In genomic region chr13:112119611-112120041, GRCm38 (mm10) we compare ENCODE assay signal across 10 mouse cellular contexts.
DNase-seq lines count a peak whose midpoint lies in the region; ATAC-seq and TF ChIP-seq lines count a peak whose summit lies in the region.
"Had no signal": no experiment of that assay in that cellular context is flagged by ENCODE, and none has a peak within 500 bp of the region (broad histone marks: within the 10 kb centered on the region; RNA-seq: fewer than 3 reads in every experiment).

No protein-coding gene starts in this region.

- H3K27ac ChIP-seq in forebrain, embryonic 13.5 days = no peak overlapping the region; the same call in 1 of the 2 replicates
- H3K27ac ChIP-seq in forebrain, embryonic 10.5 days = no peak overlapping the region
- H3K27ac ChIP-seq in midbrain, embryonic 14.5 days (replicated peaks; ENCODE audit: low read depth, low read length) = no peak overlapping the region
- no peak overlapping the region for H3K27ac ChIP-seq in midbrain, embryonic 11.5 days (ENCODE audit: low read depth, low read length)
- H3K27ac ChIP-seq in hindbrain, postnatal 0 days = no peak overlapping the region; the same call in 1 of the 2 replicates
- no peak overlapping the region for H3K27ac ChIP-seq in limb, embryonic 14.5 days (replicated peaks; ENCODE audit: low read depth, low read length)
- H3K27ac ChIP-seq: embryonic facial prominence, embryonic 12.5 days; midbrain, embryonic 12.5 days had no signal

- no peak overlapping the region for H3K9ac ChIP-seq in forebrain, embryonic 13.5 days
- H3K9ac ChIP-seq in midbrain, embryonic 14.5 days (replicated peaks; ENCODE audit: low read length) = no peak overlapping the region
- no peak overlapping the region for H3K9ac ChIP-seq in midbrain, embryonic 11.5 days (ENCODE audit: low read length)
- no peak overlapping the region for H3K9ac ChIP-seq in hindbrain, postnatal 0 days (replicated peaks; ENCODE audit: low read length)
- H3K9ac ChIP-seq in limb, embryonic 14.5 days (ENCODE audit: low read depth, low read length, severe bottlenecking) = no peak overlapping the region
- H3K9ac ChIP-seq: embryonic facial prominence, embryonic 12.5 days; midbrain, embryonic 12.5 days had no signal

- H3K27me3 ChIP-seq in forebrain, embryonic 13.5 days = peaks cover 2% of the 10 kb centered on the region; the same call in 1 of the 2 replicates
- H3K27me3 ChIP-seq in forebrain, embryonic 10.5 days (ENCODE audit: poor library complexity, severe bottlenecking) = no peaks in the 10 kb centered on the region
- no peaks in the 10 kb centered on the region for H3K27me3 ChIP-seq in midbrain, embryonic 14.5 days (ENCODE audit: control insufficient read depth, insufficient read depth, low read length)
- no peaks in the 10 kb centered on the region for H3K27me3 ChIP-seq in midbrain, embryonic 11.5 days (ENCODE audit: control insufficient read depth, insufficient read depth, low read length)
- no peaks in the 10 kb centered on the region for H3K27me3 ChIP-seq in hindbrain, postnatal 0 days (ENCODE audit: insufficient read depth, low read length)
- no peaks in the 10 kb centered on the region for H3K27me3 ChIP-seq in limb, embryonic 14.5 days (ENCODE audit: control insufficient read depth, insufficient read depth, low read length)
- H3K27me3 ChIP-seq: embryonic facial prominence, embryonic 12.5 days; midbrain, embryonic 12.5 days had no signal

- H3K4me2 ChIP-seq in forebrain, embryonic 13.5 days = 0 out of 2 replicates have a peak overlapping the region, but pooled peaks have one; percentile 6
- H3K4me2 ChIP-seq in midbrain, embryonic 14.5 days (ENCODE audit: low read length) = no peak overlapping the region
- no peak overlapping the region for H3K4me2 ChIP-seq in midbrain, embryonic 11.5 days
- H3K4me2 ChIP-seq in hindbrain, postnatal 0 days (ENCODE audit: low read depth, low read length) = peak overlapping the region; percentile 17
- peak overlapping the region; percentile 27; the same call in 1 of the 2 replicates for H3K4me2 ChIP-seq in limb, embryonic 14.5 days (replicated peaks; ENCODE audit: low read depth, low read length, severe bottlenecking)
- H3K4me2 ChIP-seq: embryonic facial prominence, embryonic 12.5 days; midbrain, embryonic 12.5 days had no signal

- no peak for DNase-seq in forebrain, embryonic 10.5 days (ENCODE audit: extremely low spot score, low spot score)
- peak; percentile 52 for DNase-seq in midbrain, embryonic 14.5 days
- no peak for DNase-seq in midbrain, embryonic 11.5 days (ENCODE audit: low spot score, missing footprints)
- peak; percentile 66 for DNase-seq in hindbrain, postnatal 0 days (ENCODE audit: low spot score)
- no peak for DNase-seq in limb, embryonic 14.5 days (ENCODE audit: low spot score)
- no peak for DNase-seq in right cerebral cortex, postnatal 4 days

- no peak for TF ChIP-seq POLR2A in limb, embryonic 14.5 days (IDR thresholded peaks at IDR 0.05; ENCODE audit: borderline replicate concordance, extremely low read depth, insufficient read depth, insufficient read length)

- H3K4me3 ChIP-seq in forebrain, embryonic 13.5 days = no peak overlapping the region
- H3K4me3 ChIP-seq in forebrain, embryonic 10.5 days = no peak overlapping the region
- no peak overlapping the region for H3K4me3 ChIP-seq in midbrain, embryonic 14.5 days (replicated peaks; ENCODE audit: low read depth, low read length)
- H3K4me3 ChIP-seq in midbrain, embryonic 11.5 days (ENCODE audit: low read depth, low read length) = no peak overlapping the region
- H3K4me3 ChIP-seq in hindbrain, postnatal 0 days (ENCODE audit: low read length) = no peak overlapping the region
- no peak overlapping the region for H3K4me3 ChIP-seq in limb, embryonic 14.5 days (replicated peaks; ENCODE audit: low read length)
- H3K4me3 ChIP-seq: embryonic facial prominence, embryonic 12.5 days; midbrain, embryonic 12.5 days had no signal

- no peaks in the 10 kb centered on the region for H3K9me3 ChIP-seq in forebrain, embryonic 13.5 days (replicated peaks)
- H3K9me3 ChIP-seq in forebrain, embryonic 10.5 days = no peaks in the 10 kb centered on the region
- no peaks in the 10 kb centered on the region for H3K9me3 ChIP-seq in midbrain, embryonic 14.5 days (ENCODE audit: control insufficient read depth, low read length)
- H3K9me3 ChIP-seq in midbrain, embryonic 11.5 days (ENCODE audit: control insufficient read depth, low read length) = no peaks in the 10 kb centered on the region
- no peaks in the 10 kb centered on the region for H3K9me3 ChIP-seq in hindbrain, postnatal 0 days (ENCODE audit: low read length)
- no peaks in the 10 kb centered on the region for H3K9me3 ChIP-seq in limb, embryonic 14.5 days (ENCODE audit: control insufficient read depth, low read length)
- H3K9me3 ChIP-seq: embryonic facial prominence, embryonic 12.5 days; midbrain, embryonic 12.5 days had no signal

- H3K4me1 ChIP-seq in forebrain, embryonic 13.5 days = peaks cover 19% of the 10 kb centered on the region
- peaks cover 11% of the 10 kb centered on the region; the same call in 1 of the 2 replicates for H3K4me1 ChIP-seq in forebrain, embryonic 10.5 days
- H3K4me1 ChIP-seq in midbrain, embryonic 14.5 days (ENCODE audit: control insufficient read depth, insufficient read depth, low read length) = no peaks in the 10 kb centered on the region
- H3K4me1 ChIP-seq in midbrain, embryonic 11.5 days (ENCODE audit: control insufficient read depth, insufficient read depth, low read length) = no peaks in the 10 kb centered on the region
- peaks cover 7% of the 10 kb centered on the region; the same call in 1 of the 2 replicates for H3K4me1 ChIP-seq in hindbrain, postnatal 0 days (ENCODE audit: insufficient read depth, low read length)
- H3K4me1 ChIP-seq in limb, embryonic 14.5 days (ENCODE audit: control insufficient read depth, insufficient read depth, low read length) = peaks cover 32% of the 10 kb centered on the region

- 30% methylated on average over 11 of the region's 11 CpGs for WGBS in forebrain, embryonic 13.5 days
- WGBS in forebrain, embryonic 10.5 days = 78% methylated on average over 11 of the region's 11 CpGs
- WGBS in midbrain, embryonic 14.5 days = 62% methylated on average over 11 of the region's 11 CpGs
- 81% methylated on average over 11 of the region's 11 CpGs for WGBS in midbrain, embryonic 11.5 days
- 24% methylated on average over 11 of the region's 11 CpGs for WGBS in hindbrain, postnatal 0 days
- 40% methylated on average over 11 of the region's 11 CpGs for WGBS in limb, embryonic 14.5 days

- ATAC-seq in forebrain, embryonic 13.5 days = peak; percentile 90
- ATAC-seq in midbrain, embryonic 14.5 days (ENCODE audit: low FRiP score, low TSS enrichment) = no peak
- no peak for ATAC-seq in midbrain, embryonic 11.5 days (ENCODE audit: low FRiP score)
- peak; percentile 49; the same call in 1 of the 2 replicates for ATAC-seq in hindbrain, postnatal 0 days
- no peak for ATAC-seq in limb, embryonic 14.5 days (ENCODE audit: low FRiP score, low read depth)
- ATAC-seq in activated CD4-positive, CD25-positive, alpha-beta regulatory T cell, adult 4 months = no peak

- H3K36me3 ChIP-seq in forebrain, embryonic 13.5 days (ENCODE audit: poor library complexity, severe bottlenecking) = no peaks in the 10 kb centered on the region
- H3K36me3 ChIP-seq in forebrain, embryonic 10.5 days (replicated peaks) = no peaks in the 10 kb centered on the region
- H3K36me3 ChIP-seq in midbrain, embryonic 14.5 days (ENCODE audit: control insufficient read depth, insufficient read depth, low read length) = no peaks in the 10 kb centered on the region
- H3K36me3 ChIP-seq in midbrain, embryonic 11.5 days (ENCODE audit: control insufficient read depth, insufficient read depth, low read length) = no peaks in the 10 kb centered on the region
- H3K36me3 ChIP-seq in hindbrain, postnatal 0 days (ENCODE audit: insufficient read depth, low read length) = no peaks in the 10 kb centered on the region
- no peaks in the 10 kb centered on the region for H3K36me3 ChIP-seq in limb, embryonic 14.5 days (ENCODE audit: control insufficient read depth, insufficient read depth, low read length)
- H3K36me3 ChIP-seq: embryonic facial prominence, embryonic 12.5 days; midbrain, embryonic 12.5 days had no signal

- TF ChIP-seq CTCF in hindbrain, postnatal 0 days (IDR thresholded peaks at IDR 0.05; ENCODE audit: low read depth) = no peak

Comparison
In these comparisons a context has a peak if more than half of its experiments do, and no peak if none do; other contexts are left out.
1. DNase-seq: peak in midbrain, embryonic 14.5 days (single experiment) and hindbrain, postnatal 0 days (single experiment); none in forebrain, embryonic 10.5 days (single experiment), midbrain, embryonic 11.5 days (single experiment), limb, embryonic 14.5 days (single experiment) and right cerebral cortex, postnatal 4 days (single experiment).
2. ATAC-seq: peak in forebrain, embryonic 13.5 days (single experiment) and hindbrain, postnatal 0 days (single experiment); none in midbrain, embryonic 14.5 days (single experiment), midbrain, embryonic 11.5 days (single experiment), limb, embryonic 14.5 days (single experiment) and activated CD4-positive, CD25-positive, alpha-beta regulatory T cell, adult 4 months (single experiment).
3. H3K4me2 ChIP-seq: peak in forebrain, embryonic 13.5 days (single experiment), hindbrain, postnatal 0 days (single experiment) and limb, embryonic 14.5 days (single experiment); none in midbrain, embryonic 14.5 days (single experiment) and midbrain, embryonic 11.5 days (single experiment).